Mouse (Mus musculus): Measurements from ENCODE around the gene Gm10277.
A peak's percentile ranks its signal among the peaks of the same experiment; 100 is the strongest.

GRCm38 (mm10) chr11:77822781-77823180, 35.2 kb upstream of the Gm10277 start:
- TF ChIP-seq CTCF (IDR thresholded peaks at IDR 0.05; ENCODE audit: extremely low read depth, insufficient read depth, insufficient read length, insufficient replicate concordance) (peak; percentile 68; the same call in 1 of the 2 replicates), POLR2A (IDR thresholded peaks at IDR 0.05; ENCODE audit: low read depth, low read length) (no peak)

Measured in spleen, adult 2 months (tissue).